Mouse (Mus musculus) G1E (cell line): ENCODE measurements at regions not wholly inside any gene's neighbourhood (a gene's known extent, or its start where the extent isn't known, plus 50 kb on each side); places are given as distances from the start of the nearest gene placed in this dataset.

Experiments
- CTCF ChIP-seq: IDR thresholded peaks from 2 replicates; pipeline ENCODE4 v1.5.1; 2012; ENCODE audit warnings: low read depth, low read length, inconsistent platforms, mixed read lengths
- GATA1 ChIP-seq: IDR thresholded peaks from 2 replicates; pipeline ENCODE4 v1.6.1; 2012; ENCODE audit warnings: borderline replicate concordance, low read length, inconsistent platforms, mixed read lengths
- TAL1 ChIP-seq: conservative IDR thresholded peaks from 2 replicates; pipeline ENCODE4 v1.6.1; 2012; ENCODE audit warnings: low read depth, low read length, inconsistent platforms, mixed read lengths

GRCm38 (mm10) chr11:109061971-109062370, 82.2 kb downstream of the E030025P04Rik start:
- no peak for TF ChIP-seq CTCF
- no peak for TF ChIP-seq GATA1
- TF ChIP-seq TAL1 = no peak
